ENCODE assay signal across 10 mouse cellular contexts in the genomic region with DNA sequence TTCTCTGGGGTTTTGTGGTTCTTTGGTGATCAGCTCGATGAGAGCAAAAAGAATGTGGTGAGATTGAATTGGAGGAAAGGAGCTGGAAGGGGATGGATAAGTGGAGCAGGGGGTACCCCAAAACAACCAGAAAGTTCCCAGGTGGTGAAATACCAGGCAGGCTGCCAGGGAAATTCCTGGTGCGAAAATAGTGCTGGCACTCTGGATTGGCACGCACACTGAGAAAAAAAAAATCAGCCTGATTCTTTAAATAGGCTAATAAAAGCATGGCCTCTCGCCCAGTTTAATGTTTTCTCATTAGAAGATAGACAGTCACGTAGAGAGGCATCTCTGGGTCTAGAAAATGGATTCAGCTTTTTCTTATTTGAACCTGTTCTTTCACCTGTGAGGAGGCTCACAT.
DNase-seq lines count a peak whose midpoint lies in the region; ATAC-seq and TF ChIP-seq lines count a peak whose summit lies in the region.
"Had no signal": no experiment of that assay in that cellular context is flagged by ENCODE, and none has a peak within 500 bp of the region (broad histone marks: within the 10 kb centered on the region; RNA-seq: fewer than 3 reads in every experiment).

No protein-coding gene starts in this region.

- no peak for ATAC-seq in cerebellum, adult (ENCODE audit: insufficient number of reproducible peaks, low FRiP score, low TSS enrichment)
- no peak for ATAC-seq in activated CD4-positive, CD25-positive, alpha-beta regulatory T cell, adult 4 months
- ATAC-seq: liver, embryonic 12.5 days had no signal

- TF ChIP-seq POLR2A in cerebellum, adult 2 months (IDR thresholded peaks at IDR 0.05; ENCODE audit: borderline replicate concordance, insufficient read depth, low read length), result no peak

- TF ChIP-seq CTCF in cerebellum, adult 2 months (IDR thresholded peaks at IDR 0.05; ENCODE audit: borderline replicate concordance, insufficient read depth, low read depth, low read length), result no peak

- H3K27me3 ChIP-seq in cerebellum, adult 2 months (ENCODE audit: control insufficient read depth, insufficient read depth, low read length), result no peaks in the 10 kb centered on the region
- H3K27me3 ChIP-seq: liver, embryonic 12.5 days had no signal

- no peak overlapping the region for H3K27ac ChIP-seq in cerebellum, adult 2 months (ENCODE audit: insufficient read depth, low read length)
- H3K27ac ChIP-seq: liver, embryonic 12.5 days had no signal

- peak; percentile 31 to 50 for DNase-seq in cerebellum, adult 2 months
- peak; percentile 4 to 7 for DNase-seq in layer of hippocampus, postnatal 36 days
- DNase-seq in layer of hippocampus, adult 11-12 months (ENCODE audit: low spot score), result no peak
- DNase-seq in cerebellum, postnatal 10 days, result peak; percentile 73 to 76
- DNase-seq in heart, postnatal 4 days, result peak; percentile 70
- DNase-seq in spleen, postnatal 36 days (ENCODE audit: low spot score in 2 of 2), result no peak
- DNase-seq: gastrocnemius, postnatal 25 days had no signal

- no peaks in the 10 kb centered on the region for H3K4me1 ChIP-seq in cerebellum, adult 2 months (ENCODE audit: control insufficient read depth, insufficient read depth, low read length)
- H3K4me1 ChIP-seq: liver, embryonic 12.5 days had no signal

- 7% methylated on average over 5 of the region's 5 CpGs for WGBS in cerebellum, adult 2 months

- H3K4me3 ChIP-seq in cerebellum, adult 2 months (replicated peaks; ENCODE audit: insufficient read depth, low read depth, low read length), result no peak overlapping the region
- H3K4me3 ChIP-seq: liver, embryonic 12.5 days had no signal

Comparison
In these comparisons a context has a peak if more than half of its experiments do, and no peak if none do; other contexts are left out.
1. DNase-seq: peak in cerebellum, adult 2 months (2 of 2), layer of hippocampus, postnatal 36 days (2 of 2), cerebellum, postnatal 10 days (2 of 2) and heart, postnatal 4 days (single experiment); none in layer of hippocampus, adult 11-12 months (single experiment) and spleen, postnatal 36 days (0 of 2).